Mouse (Mus musculus) testis, adult 2 months (tissue): ENCODE measurements around the gene Cep295nl.

Experiments
- CTCF ChIP-seq: fragments of 200-500 bp; IDR thresholded peaks from 2 replicates; pipeline ENCODE4 v1.5.1; 2012; ENCODE audit warnings: low read depth, mild to moderate bottlenecking, inconsistent platforms, low read length, moderate library complexity; ENCODE audit not compliant: control insufficient read depth, insufficient read depth, insufficient replicate concordance
- POLR2A ChIP-seq: fragments of 200-500 bp; IDR thresholded peaks from 2 replicates; pipeline ENCODE4 v1.6.1; 2012; ENCODE audit warnings: low read depth, mild to moderate bottlenecking, inconsistent platforms, low read length, moderate library complexity; ENCODE audit not compliant: control insufficient read depth

GRCm38 (mm10) chr11:118364021-118364420 is 21.7 kb upstream of the Cep295nl start:
- TF ChIP-seq CTCF: no peak
- TF ChIP-seq POLR2A: no peak
